Mouse (Mus musculus) limb, embryonic 12.5 days (tissue): ENCODE data around the gene Stard10. TPM values are rescaled to one million over a fixed set of nuclear protein-coding genes. Genes with fewer than 3 reads are reported as not detected.

Experiments used
- ATAC-seq: fragments of 200-750 bp; cut with Nextera tagmentation; 2 replicates; pipeline ENCODE4 v1.8.0; 2017; ENCODE audit warnings: low read depth, moderate TSS enrichment; ENCODE audit not compliant: insufficient number of reproducible peaks, insufficient read depth, low FRiP score, low TSS enrichment
- H3K27ac ChIP-seq: fragments of 300-500 bp; sonication (generic); 2 replicates; pipeline ENCODE4 v1.5.1; 2016; ENCODE audit warnings: mild to moderate bottlenecking, moderate library complexity
- H3K27me3 ChIP-seq: fragments of 300-500 bp; sonication (generic); 2 replicates; pipeline ENCODE4 v1.6.1; 2016; ENCODE audit warnings: mild to moderate bottlenecking, moderate library complexity
- H3K36me3 ChIP-seq: fragments of 300-500 bp; sonication (generic); 2 replicates; pipeline ENCODE4 v1.6.1; 2016; ENCODE audit warnings: mild to moderate bottlenecking, moderate library complexity
- H3K4me1 ChIP-seq: fragments of 300-500 bp; sonication (generic); replicated peaks from 2 replicates; pipeline ENCODE4 v1.6.1; 2016
- H3K4me2 ChIP-seq: fragments of 300-500 bp; sonication (generic); 2 replicates; pipeline ENCODE4 v1.6.1; 2016; ENCODE audit warnings: mild to moderate bottlenecking, moderate library complexity
- H3K4me3 ChIP-seq: fragments of 300-500 bp; sonication (generic); replicated peaks from 2 replicates; pipeline ENCODE4 v1.5.1; 2016; ENCODE audit warnings: mild to moderate bottlenecking
- H3K9ac ChIP-seq: fragments of 300-500 bp; sonication (generic); replicated peaks from 2 replicates; pipeline ENCODE4 v1.6.1; 2016; ENCODE audit warnings: mild to moderate bottlenecking, moderate library complexity
- H3K9me3 ChIP-seq: fragments of 300-500 bp; sonication (generic); 2 replicates; pipeline ENCODE4 v1.6.1; 2016; ENCODE audit warnings: mild to moderate bottlenecking, moderate library complexity
- WGBS: fragments of 180-500 bp; shearing (Covaris S2); methylation state at CpG from one replicate; pipeline ENCODE4 v1.1.7; 2016; 5-methylcytosine and 5-hydroxymethylcytosine counted together
- polyA plus RNA-seq: library from polyadenylated mRNA; unstranded; fragments of >200 nt; fragmentation: Nextera tagmentation; extraction: Ambion mirVana; gene quantifications from 2 replicates; pipeline ENCODE4 v1.2.1, GENCODE M21; 2016

Gene Stard10
- polyA plus RNA-seq, 1 experiment from 2014 or later = 17.8 TPM

GRCm38 (mm10) chr7:101320399-101321217 lies 3.7 kb downstream of the Stard10 start:
- peak overlapping the region; percentile 80 for H3K4me3 ChIP-seq
- peaks cover 50% of the 10 kb centered on the region for H3K27me3 ChIP-seq
- peaks cover 24% of the 10 kb centered on the region for H3K4me1 ChIP-seq
- WGBS = 4% methylated on average over 30 of the region's 37 CpGs
- no peaks in the 10 kb centered on the region for H3K9me3 ChIP-seq
- H3K36me3 ChIP-seq = no peaks in the 10 kb centered on the region
- H3K4me2 ChIP-seq = peak overlapping the region; percentile 99
- H3K9ac ChIP-seq = peak overlapping the region; percentile 78
- ATAC-seq = no peak; the same call in 1 of the 2 replicates
- H3K27ac ChIP-seq = no peak overlapping the region

DNA sequence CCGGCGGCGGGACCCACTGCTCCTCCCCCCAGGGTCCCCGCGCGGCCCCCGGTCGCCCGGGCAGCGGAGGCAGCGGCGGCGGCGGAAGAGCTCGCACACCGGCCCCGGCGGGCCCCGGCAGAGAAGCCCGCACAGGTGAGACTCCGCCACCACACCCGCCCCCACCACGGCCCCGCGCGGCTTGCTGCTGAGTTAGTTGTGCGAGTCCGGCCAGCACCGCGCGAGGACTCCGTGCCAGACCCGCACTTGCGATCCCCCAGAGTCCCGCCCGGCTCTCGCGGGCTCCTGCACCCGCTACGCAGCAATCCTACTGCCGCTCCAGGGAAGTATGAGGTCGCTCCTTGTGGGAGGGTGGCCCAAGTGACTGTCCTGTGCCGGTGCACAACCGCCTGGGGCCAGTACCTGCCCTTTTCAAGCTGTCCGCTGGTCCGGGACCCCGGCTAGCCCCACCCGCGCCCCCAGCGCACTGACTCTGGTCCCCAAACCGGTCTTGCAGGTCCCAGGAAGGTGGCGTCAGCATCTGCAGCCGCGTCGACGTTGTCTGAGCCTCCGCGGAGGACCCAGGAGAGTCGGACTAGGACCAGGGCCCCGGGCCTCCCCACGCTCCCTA lies 4.4 kb downstream of the Stard10 start:
- Histone ChIP-seq H3K4me2 (peak overlapping the region; percentile 99), H3K9ac (peak overlapping the region; percentile 78), H3K4me1 (peaks cover 24% of the 10 kb centered on the region), H3K36me3 (no peaks in the 10 kb centered on the region), H3K4me3 (peak overlapping the region; percentile 80), H3K27me3 (peaks cover 50% of the 10 kb centered on the region), H3K9me3 (no peaks in the 10 kb centered on the region), H3K27ac (no peak overlapping the region)
- 1% methylated on average over 54 of the region's 61 CpGs for WGBS
- ATAC-seq = peak; percentile 53; the same call in 1 of the 2 replicates

DNA sequence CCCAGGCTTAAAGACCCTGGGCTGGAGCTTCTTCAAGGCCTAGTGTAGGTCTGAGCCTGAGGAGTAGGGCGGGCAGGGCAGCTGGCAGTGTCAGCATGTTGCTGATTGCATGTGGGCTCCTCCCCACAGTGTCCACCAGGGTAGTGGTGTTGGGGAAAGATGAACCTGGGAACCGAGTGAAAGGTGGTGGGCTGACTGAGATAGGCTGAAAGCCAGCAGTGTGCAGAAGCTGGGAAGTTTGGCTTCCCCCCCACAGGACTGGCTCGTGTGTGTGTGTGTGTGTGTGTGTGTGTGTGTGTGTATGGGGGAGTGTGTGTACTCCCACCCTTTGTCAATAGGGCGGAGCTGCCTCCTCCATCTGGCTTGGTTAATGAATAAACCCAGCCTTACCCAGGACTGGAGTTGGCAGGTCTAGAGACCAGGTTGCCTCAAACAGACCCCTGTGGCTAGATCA lies 6.3 kb downstream of the Stard10 start:
- peaks cover 43% of the 10 kb centered on the region for H3K27me3 ChIP-seq
- WGBS = 76% methylated on average over 4 of the region's 4 CpGs
- no peak overlapping the region for H3K4me3 ChIP-seq
- H3K36me3 ChIP-seq = no peaks in the 10 kb centered on the region
- no peak overlapping the region for H3K27ac ChIP-seq
- H3K4me1 ChIP-seq = peaks cover 31% of the 10 kb centered on the region
- H3K9me3 ChIP-seq = no peaks in the 10 kb centered on the region
- no peak for ATAC-seq
- no peak overlapping the region for H3K4me2 ChIP-seq
- no peak overlapping the region for H3K9ac ChIP-seq

GRCm38 (mm10) chr7:101324142-101324962 lies 7.5 kb downstream of the Stard10 start:
- Histone ChIP-seq H3K9me3 (no peaks in the 10 kb centered on the region), H3K4me1 (peaks cover 31% of the 10 kb centered on the region), H3K4me2 (no peak overlapping the region), H3K4me3 (no peak overlapping the region), H3K36me3 (no peaks in the 10 kb centered on the region), H3K27ac (no peak overlapping the region), H3K27me3 (peaks cover 31% of the 10 kb centered on the region), H3K9ac (no peak overlapping the region)
- WGBS = 68% methylated on average over 6 of the region's 6 CpGs
- ATAC-seq = no peak

- Histone ChIP-seq H3K4me3 (no peak overlapping the region), H3K4me1 (peaks cover 33% of the 10 kb centered on the region), H3K27ac (no peak overlapping the region), H3K27me3 (peaks cover 21% of the 10 kb centered on the region), H3K36me3 (0 out of 2 replicates have a peak, but pooled peaks cover 5% of the 10 kb centered on the region), H3K4me2 (no peak overlapping the region), H3K9ac (no peak overlapping the region), H3K9me3 (no peaks in the 10 kb centered on the region)
- WGBS = 82% methylated on average over 5 of the region's 5 CpGs
- ATAC-seq = no peak
These were observed 9.1 kb downstream of the Stard10 start for GRCm38 (mm10) chr7:101326006-101326405.

DNA sequence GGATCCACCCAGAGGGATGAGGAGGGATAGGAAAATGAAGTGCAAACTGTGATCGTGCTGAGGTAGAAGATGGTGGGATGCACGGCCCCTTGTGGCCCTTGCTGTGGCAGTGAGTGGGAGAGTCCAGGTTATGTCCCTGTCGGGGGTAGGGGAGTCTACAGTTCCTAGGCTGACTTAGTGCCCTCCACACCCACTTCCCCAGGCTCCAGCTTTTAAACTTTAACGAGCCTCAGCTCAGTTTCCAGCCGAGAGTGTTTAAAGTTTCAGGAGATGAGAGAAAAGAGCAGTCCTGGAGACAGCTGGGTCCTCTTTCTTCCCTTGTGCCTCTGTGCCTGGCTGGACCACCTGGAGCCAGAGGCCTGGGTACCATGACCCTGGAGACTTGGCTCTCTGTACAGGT lies 10.4 kb downstream of the Stard10 start:
- H3K4me1 ChIP-seq = peaks cover 27% of the 10 kb centered on the region
- H3K27ac ChIP-seq = no peak overlapping the region
- WGBS = 35% methylated on average over 5 of the region's 5 CpGs
- H3K9ac ChIP-seq = 0 out of 2 replicates have a peak overlapping the region, but pooled peaks have one; percentile 32
- H3K9me3 ChIP-seq = no peaks in the 10 kb centered on the region
- no peak overlapping the region for H3K4me2 ChIP-seq
- no peak overlapping the region for H3K4me3 ChIP-seq
- 0 out of 2 replicates have a peak, but pooled peaks cover 5% of the 10 kb centered on the region for H3K36me3 ChIP-seq
- no peak for ATAC-seq
- peaks cover 12% of the 10 kb centered on the region for H3K27me3 ChIP-seq

- H3K9me3 ChIP-seq = no peaks in the 10 kb centered on the region
- no peak overlapping the region for H3K4me2 ChIP-seq
- H3K9ac ChIP-seq = no peak overlapping the region; the same call in 1 of the 2 replicates
- no peak overlapping the region for H3K4me3 ChIP-seq
- H3K27me3 ChIP-seq = peaks cover 7% of the 10 kb centered on the region; the same call in 1 of the 2 replicates
- ATAC-seq = no peak
- 93% methylated on average over 2 of the region's 2 CpGs for WGBS
- no peak overlapping the region for H3K27ac ChIP-seq
- H3K4me1 ChIP-seq = peaks cover 23% of the 10 kb centered on the region
- H3K36me3 ChIP-seq = 0 out of 2 replicates have a peak, but pooled peaks cover 5% of the 10 kb centered on the region
These were observed 10.9 kb downstream of the Stard10 start for GRCm38 (mm10) chr7:101327786-101328185.

DNA sequence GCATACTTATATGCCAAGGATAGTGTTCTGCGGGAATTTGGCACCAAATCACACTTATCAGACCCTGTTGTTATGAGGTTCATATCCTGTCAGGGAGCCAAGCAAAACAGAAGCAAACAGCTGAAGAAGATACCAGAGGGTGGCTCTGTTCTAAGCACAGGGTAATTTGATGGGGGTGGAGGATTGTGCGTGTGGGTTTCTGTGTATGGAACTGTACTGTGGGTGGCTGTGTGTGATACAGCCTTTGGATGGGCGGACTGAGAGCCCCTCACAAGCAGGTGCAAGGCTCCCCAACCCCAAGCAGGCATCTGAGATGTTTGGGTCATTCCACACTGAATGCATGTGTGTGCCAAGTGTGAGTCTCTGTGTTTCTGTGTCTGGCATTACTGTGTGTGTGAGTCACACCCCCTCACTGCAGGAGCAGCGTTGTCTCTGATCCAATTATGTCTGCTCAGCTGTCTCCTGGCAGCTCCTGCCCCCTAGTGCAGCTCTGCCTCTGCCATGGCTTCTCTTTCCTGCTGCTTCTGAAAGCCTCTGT lies 11.8 kb downstream of the Stard10 start:
- no peak overlapping the region for H3K27ac ChIP-seq
- WGBS = 71% methylated on average over 4 of the region's 4 CpGs
- H3K36me3 ChIP-seq = 0 out of 2 replicates have a peak, but pooled peaks cover 5% of the 10 kb centered on the region
- H3K9me3 ChIP-seq = no peaks in the 10 kb centered on the region
- H3K9ac ChIP-seq = no peak overlapping the region
- H3K4me2 ChIP-seq = no peak overlapping the region
- H3K27me3 ChIP-seq = 0 out of 2 replicates have a peak, but pooled peaks cover 2% of the 10 kb centered on the region
- ATAC-seq = no peak
- no peak overlapping the region for H3K4me3 ChIP-seq
- peaks cover 20% of the 10 kb centered on the region for H3K4me1 ChIP-seq

GRCm38 (mm10) chr7:101329606-101330005 lies 12.7 kb downstream of the Stard10 start:
- H3K4me1 ChIP-seq = peaks cover 20% of the 10 kb centered on the region
- H3K27me3 ChIP-seq = no peaks in the 10 kb centered on the region
- H3K36me3 ChIP-seq = 0 out of 2 replicates have a peak, but pooled peaks cover 5% of the 10 kb centered on the region
- no peak overlapping the region for H3K4me2 ChIP-seq
- H3K9me3 ChIP-seq = no peaks in the 10 kb centered on the region
- H3K27ac ChIP-seq = no peak overlapping the region
- 79% methylated on average over 4 of the region's 4 CpGs for WGBS
- H3K9ac ChIP-seq = no peak overlapping the region
- no peak for ATAC-seq
- no peak overlapping the region for H3K4me3 ChIP-seq

GRCm38 (mm10) chr7:101330074-101330840 lies 13.4 kb downstream of the Stard10 start:
- peak; percentile 18; the same call in 1 of the 2 replicates for ATAC-seq

More at GRCm38 (mm10) chr7:101330074-101330840, 13.4 kb downstream of the Stard10 start:
- Histone ChIP-seq H3K9ac (no peak overlapping the region), H3K27ac (no peak overlapping the region), H3K9me3 (no peaks in the 10 kb centered on the region), H3K27me3 (no peaks in the 10 kb centered on the region), H3K4me1 (peaks cover 24% of the 10 kb centered on the region), H3K4me2 (no peak overlapping the region), H3K36me3 (0 out of 2 replicates have a peak, but pooled peaks cover 5% of the 10 kb centered on the region), H3K4me3 (no peak overlapping the region)
- 72% methylated on average over 10 of the region's 10 CpGs for WGBS
